Mouse (Mus musculus) limb, embryonic 12.5 days (tissue): ENCODE results near the gene Chic1. TPM values are rescaled to one million over a fixed set of nuclear protein-coding genes. Genes with fewer than 3 reads are reported as not detected.

ENCODE experiments used
- ATAC-seq: fragments of 200-750 bp; cut with Nextera tagmentation; 2 replicates; pipeline ENCODE4 v1.8.0; 2017; ENCODE audit warnings: low read depth, moderate TSS enrichment; ENCODE audit not compliant: insufficient number of reproducible peaks, insufficient read depth, low FRiP score, low TSS enrichment
- H3K27ac ChIP-seq: fragments of 300-500 bp; sonication (generic); 2 replicates; pipeline ENCODE4 v1.5.1; 2016; ENCODE audit warnings: mild to moderate bottlenecking, moderate library complexity
- H3K27me3 ChIP-seq: fragments of 300-500 bp; sonication (generic); 2 replicates; pipeline ENCODE4 v1.6.1; 2016; ENCODE audit warnings: mild to moderate bottlenecking, moderate library complexity
- H3K36me3 ChIP-seq: fragments of 300-500 bp; sonication (generic); 2 replicates; pipeline ENCODE4 v1.6.1; 2016; ENCODE audit warnings: mild to moderate bottlenecking, moderate library complexity
- H3K4me1 ChIP-seq: fragments of 300-500 bp; sonication (generic); replicated peaks from 2 replicates; pipeline ENCODE4 v1.6.1; 2016
- H3K4me2 ChIP-seq: fragments of 300-500 bp; sonication (generic); 2 replicates; pipeline ENCODE4 v1.6.1; 2016; ENCODE audit warnings: mild to moderate bottlenecking, moderate library complexity
- H3K4me3 ChIP-seq: fragments of 300-500 bp; sonication (generic); replicated peaks from 2 replicates; pipeline ENCODE4 v1.5.1; 2016; ENCODE audit warnings: mild to moderate bottlenecking
- H3K9ac ChIP-seq: fragments of 300-500 bp; sonication (generic); replicated peaks from 2 replicates; pipeline ENCODE4 v1.6.1; 2016; ENCODE audit warnings: mild to moderate bottlenecking, moderate library complexity
- H3K9me3 ChIP-seq: fragments of 300-500 bp; sonication (generic); 2 replicates; pipeline ENCODE4 v1.6.1; 2016; ENCODE audit warnings: mild to moderate bottlenecking, moderate library complexity
- WGBS: fragments of 180-500 bp; shearing (Covaris S2); methylation state at CpG from one replicate; pipeline ENCODE4 v1.1.7; 2016; 5-methylcytosine and 5-hydroxymethylcytosine counted together
- polyA plus RNA-seq: library from polyadenylated mRNA; unstranded; fragments of >200 nt; fragmentation: Nextera tagmentation; extraction: Ambion mirVana; gene quantifications from 2 replicates; pipeline ENCODE4 v1.2.1, GENCODE M21; 2016

The Chic1 gene
- 3.8 and 4.5 TPM in 2 replicates for polyA plus RNA-seq

- peak; percentile 84 for ATAC-seq
- no peaks in the 10 kb centered on the region for H3K4me1 ChIP-seq
- peak within 1 kb of the TSS; percentile 56 for H3K4me3 ChIP-seq
- H3K4me2 ChIP-seq, result peak within 1 kb of the TSS; percentile 56
- H3K9me3 ChIP-seq, result no peaks in the 10 kb centered on the region
- H3K27ac ChIP-seq, result no peak within 1 kb of the TSS
- peaks cover 32% of the 10 kb centered on the region for H3K27me3 ChIP-seq
- WGBS, result 16% methylated on average over 33 of the region's 34 CpGs
- peak within 1 kb of the TSS; percentile 56 for H3K9ac ChIP-seq
- H3K36me3 ChIP-seq, result no peaks in the 10 kb centered on the region
Measured at GRCm38 (mm10) chrX:103356287-103356686, at the start of gene Chic1. TSS of gene Chic1 (plus strand) at chrX:103356476.

DNA sequence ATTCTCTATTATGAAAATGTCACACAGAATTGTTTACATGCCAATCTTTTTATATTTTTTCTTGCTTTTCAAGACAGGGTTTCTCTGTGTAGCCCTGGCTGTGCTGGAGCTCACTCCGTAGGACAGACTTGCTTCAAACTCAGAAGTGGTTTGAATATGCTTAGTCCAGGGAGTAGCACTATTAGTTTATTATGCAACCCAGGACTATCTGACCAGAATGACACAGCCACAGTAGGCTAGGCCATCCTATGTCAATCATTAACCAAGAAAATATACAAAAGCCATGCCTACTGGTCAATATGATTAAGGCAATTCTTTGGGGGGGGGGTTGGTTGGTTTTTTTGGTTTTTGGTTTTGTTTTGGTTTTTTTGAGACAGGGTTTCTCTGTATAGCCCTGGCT, 48.0 kb upstream of the Chic1 start:
- Histone ChIP-seq H3K9ac (no peak overlapping the region), H3K27ac (no peak overlapping the region), H3K4me3 (no peak overlapping the region), H3K27me3 (peaks cover 29% of the 10 kb centered on the region), H3K4me1 (no peaks in the 10 kb centered on the region), H3K36me3 (no peaks in the 10 kb centered on the region), H3K9me3 (no peaks in the 10 kb centered on the region), H3K4me2 (no peak overlapping the region)
- ATAC-seq, result no peak
- WGBS, result 83% methylated on average over 1 of the region's 1 CpGs

- WGBS, result 83% methylated on average over 3 of the region's 3 CpGs
- Histone ChIP-seq H3K27me3 (peaks cover 31% of the 10 kb centered on the region; the same call in 1 of the 2 replicates), H3K27ac (no peak overlapping the region), H3K9ac (no peak overlapping the region), H3K9me3 (no peaks in the 10 kb centered on the region), H3K4me1 (no peaks in the 10 kb centered on the region), H3K4me3 (no peak overlapping the region), H3K4me2 (no peak overlapping the region), H3K36me3 (no peaks in the 10 kb centered on the region)
- no peak for ATAC-seq
Measured at GRCm38 (mm10) chrX:103311723-103312122, 44.6 kb upstream of the Chic1 start.

DNA sequence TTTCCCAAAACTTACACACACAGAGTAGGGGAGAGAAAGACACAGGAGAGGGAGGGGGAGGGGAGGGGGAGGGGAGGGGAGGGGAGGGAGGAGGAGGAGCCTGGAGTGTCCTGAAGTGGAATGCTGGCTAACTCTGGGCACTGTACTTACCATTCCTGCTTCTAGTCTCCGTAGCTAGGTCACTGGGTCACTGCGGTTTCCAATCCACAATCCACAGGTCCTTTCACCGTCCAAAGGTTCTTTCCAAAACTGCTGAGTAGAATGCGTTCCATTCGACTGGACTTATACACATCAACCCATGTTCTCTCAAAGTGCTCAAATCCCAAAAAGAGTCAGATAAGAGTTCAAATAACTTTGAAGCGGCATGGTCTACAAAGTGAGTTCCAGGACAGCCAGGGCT, 42.1 kb upstream of the Chic1 start:
- Histone ChIP-seq H3K27me3 (peaks cover 46% of the 10 kb centered on the region), H3K4me3 (no peak overlapping the region), H3K4me2 (no peak overlapping the region), H3K36me3 (no peaks in the 10 kb centered on the region), H3K9ac (no peak overlapping the region), H3K27ac (no peak overlapping the region), H3K9me3 (no peaks in the 10 kb centered on the region), H3K4me1 (no peaks in the 10 kb centered on the region)
- ATAC-seq, result no peak
- WGBS, result 87% methylated on average over 6 of the region's 6 CpGs

DNA sequence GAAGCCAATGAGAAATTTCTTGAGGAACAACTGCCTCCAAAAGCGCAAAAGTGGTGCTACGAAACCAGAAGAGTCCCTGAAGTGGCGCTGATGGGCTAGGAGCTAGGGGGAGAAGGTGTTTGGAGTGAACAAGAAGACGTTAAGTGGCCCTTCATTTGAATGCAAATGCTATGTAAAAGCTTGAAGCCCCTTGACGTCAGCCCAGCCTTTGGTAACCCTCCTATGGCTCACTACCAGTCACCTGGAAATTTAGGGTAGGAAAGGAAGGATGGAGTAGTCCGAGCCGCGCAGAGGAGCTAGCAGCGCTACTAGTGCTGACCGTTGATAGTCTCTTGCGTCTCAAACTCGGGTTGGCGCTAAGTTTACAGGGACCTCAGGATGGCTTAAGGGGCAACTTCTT, 35.1 kb upstream of the Chic1 start, which contains the start of gene Cdx4:
TSS of gene Cdx4 (plus strand) at position 253 of the 400 bp plus-strand sequence.
- peaks cover 75% of the 10 kb centered on the region for H3K27me3 ChIP-seq
- 23% methylated on average over 13 of the region's 13 CpGs for WGBS
- no peak within 1 kb of the TSS for H3K27ac ChIP-seq
- no peak for ATAC-seq
- H3K9me3 ChIP-seq, result no peaks in the 10 kb centered on the region
- H3K4me2 ChIP-seq, result peak within 1 kb of the TSS; percentile 38
- peak within 1 kb of the TSS; percentile 13; the same call in 1 of the 2 replicates for H3K4me3 ChIP-seq
- H3K9ac ChIP-seq, result no peak within 1 kb of the TSS
- no peaks in the 10 kb centered on the region for H3K36me3 ChIP-seq
- H3K4me1 ChIP-seq, result no peaks in the 10 kb centered on the region

DNA sequence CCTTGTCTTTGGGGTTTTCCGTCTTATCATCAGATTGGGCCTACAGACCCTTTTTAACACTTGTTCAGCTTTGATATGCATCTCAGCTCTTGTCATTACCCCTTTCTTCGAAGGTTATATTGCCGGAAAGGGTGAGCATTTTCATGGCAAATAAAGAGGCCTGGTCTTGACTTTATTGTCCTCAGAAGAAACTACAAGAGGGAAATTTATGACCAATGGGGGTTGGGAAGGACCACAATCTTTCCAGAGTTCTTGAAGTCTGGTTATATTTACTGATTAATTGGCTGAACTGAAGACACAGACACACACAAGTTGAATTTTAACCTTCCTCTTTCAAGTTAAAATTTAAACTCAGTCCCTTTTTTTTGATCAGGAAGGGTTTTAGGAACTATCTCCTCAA, 30.4 kb upstream of the Chic1 start:
- H3K27ac ChIP-seq, result no peak overlapping the region
- 40% methylated on average over 3 of the region's 3 CpGs for WGBS
- no peak for ATAC-seq
- H3K36me3 ChIP-seq, result no peaks in the 10 kb centered on the region
- peaks cover 65% of the 10 kb centered on the region for H3K27me3 ChIP-seq
- no peak overlapping the region for H3K4me2 ChIP-seq
- no peak overlapping the region for H3K4me3 ChIP-seq
- H3K4me1 ChIP-seq, result no peaks in the 10 kb centered on the region
- no peak overlapping the region for H3K9ac ChIP-seq
- no peaks in the 10 kb centered on the region for H3K9me3 ChIP-seq

DNA sequence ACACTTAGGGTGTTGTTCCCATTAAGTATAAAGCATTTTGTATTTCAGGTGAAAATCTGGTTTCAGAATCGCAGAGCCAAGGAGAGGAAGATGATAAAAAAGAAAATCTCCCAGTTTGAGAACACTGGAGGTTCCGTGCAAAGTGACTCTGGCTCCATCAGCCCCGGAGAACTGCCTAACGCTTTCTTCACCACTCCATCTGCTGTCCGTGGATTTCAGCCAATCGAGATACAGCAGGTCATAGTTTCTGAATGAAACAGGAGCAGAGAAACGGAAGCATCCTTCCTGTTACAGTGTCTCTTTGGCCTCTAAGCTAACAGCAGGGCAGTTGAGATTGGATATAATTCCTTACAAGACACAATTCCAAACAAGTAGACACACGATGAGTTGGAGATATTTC, 26.9 kb upstream of the Chic1 start:
- no peak overlapping the region for H3K4me3 ChIP-seq
- no peaks in the 10 kb centered on the region for H3K4me1 ChIP-seq
- H3K27ac ChIP-seq, result no peak overlapping the region
- no peak overlapping the region for H3K9ac ChIP-seq
- no peak for ATAC-seq
- no peaks in the 10 kb centered on the region for H3K9me3 ChIP-seq
- peaks cover 41% of the 10 kb centered on the region for H3K27me3 ChIP-seq
- 80% methylated on average over 8 of the region's 8 CpGs for WGBS
- no peak overlapping the region for H3K4me2 ChIP-seq
- H3K36me3 ChIP-seq, result no peaks in the 10 kb centered on the region

DNA sequence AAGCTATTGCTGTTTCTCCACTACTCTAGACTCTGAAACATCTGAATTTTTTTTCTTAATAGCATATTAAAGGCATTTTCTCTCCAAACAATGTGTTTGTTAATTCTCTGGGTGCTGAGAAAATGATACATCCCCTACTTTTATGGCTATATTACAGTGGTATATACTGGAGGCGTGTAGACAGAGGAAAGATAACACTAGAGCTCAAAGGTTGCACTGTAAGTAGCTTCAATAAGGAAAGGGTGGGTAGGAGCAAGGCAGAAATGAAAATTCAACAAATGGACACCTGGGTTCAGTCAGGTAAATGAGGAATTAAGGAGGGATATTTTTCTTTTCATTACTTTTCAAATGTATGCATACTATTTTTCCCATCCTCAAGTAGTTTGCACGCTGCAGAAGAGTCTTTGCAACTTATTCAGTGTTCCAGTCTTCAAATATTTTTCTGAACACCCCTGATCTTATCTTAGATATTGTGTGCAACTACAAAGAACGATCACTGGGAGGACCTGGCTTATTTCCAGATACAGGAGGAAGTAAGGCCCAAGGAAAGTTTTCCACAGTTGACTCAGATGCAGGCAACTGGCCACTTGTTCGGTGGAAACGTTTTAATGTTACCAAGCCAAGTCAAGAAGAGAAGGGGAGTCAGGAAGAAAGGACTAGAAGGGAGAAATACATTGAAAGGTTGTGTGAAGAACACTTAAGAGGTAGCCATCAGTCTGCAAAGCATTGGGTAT, 25.0 kb upstream of the Chic1 start:
- H3K9ac ChIP-seq, result no peak overlapping the region
- ATAC-seq, result no peak
- 75% methylated on average over 5 of the region's 5 CpGs for WGBS
- H3K4me1 ChIP-seq, result no peaks in the 10 kb centered on the region
- H3K9me3 ChIP-seq, result no peaks in the 10 kb centered on the region
- H3K4me3 ChIP-seq, result no peak overlapping the region
- no peak overlapping the region for H3K27ac ChIP-seq
- H3K4me2 ChIP-seq, result no peak overlapping the region
- H3K27me3 ChIP-seq, result peaks cover 30% of the 10 kb centered on the region
- H3K36me3 ChIP-seq, result no peaks in the 10 kb centered on the region

DNA sequence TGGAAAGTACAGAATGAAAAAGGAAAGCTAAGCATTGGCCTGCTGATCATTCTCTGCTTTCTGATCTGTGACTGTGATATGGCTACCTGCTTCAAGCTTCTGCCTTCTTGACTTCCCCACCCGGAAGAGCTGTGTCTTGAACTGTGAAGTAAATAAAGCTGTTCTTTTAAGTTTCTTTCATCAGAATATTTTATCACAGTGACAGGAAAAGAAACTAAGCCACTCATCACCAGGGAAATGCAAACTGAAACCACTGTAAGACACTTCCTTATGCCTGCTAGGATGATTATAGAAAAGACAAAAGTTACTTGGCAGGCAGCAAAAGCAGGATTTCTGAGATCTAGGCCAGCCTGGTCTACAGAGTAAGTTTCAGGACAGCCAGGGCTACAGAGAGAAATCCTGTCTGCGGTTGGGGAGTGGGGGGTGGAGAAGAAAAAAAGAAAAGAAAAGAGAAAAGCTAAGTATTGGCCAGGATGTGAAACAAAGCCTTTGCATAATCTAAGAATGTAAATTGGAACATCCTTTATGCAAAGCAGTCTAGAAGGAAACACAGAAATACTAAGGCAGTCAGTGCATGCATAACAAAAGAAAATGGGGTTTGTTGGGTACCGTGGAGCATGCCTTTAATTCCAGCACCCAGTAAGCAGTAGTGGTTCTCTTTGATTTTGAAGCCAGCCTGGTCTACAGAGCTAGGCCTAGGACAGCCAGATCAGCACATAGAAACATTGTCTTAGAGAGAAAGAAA, 14.7 kb upstream of the Chic1 start:
- no peak for ATAC-seq
- Histone ChIP-seq H3K4me1 (no peaks in the 10 kb centered on the region), H3K27me3 (peaks cover 14% of the 10 kb centered on the region; the same call in 1 of the 2 replicates), H3K9me3 (no peaks in the 10 kb centered on the region), H3K27ac (no peak overlapping the region), H3K36me3 (no peaks in the 10 kb centered on the region), H3K4me3 (no peak overlapping the region), H3K4me2 (no peak overlapping the region), H3K9ac (no peak overlapping the region)
- WGBS, result 77% methylated on average over 3 of the region's 3 CpGs

DNA sequence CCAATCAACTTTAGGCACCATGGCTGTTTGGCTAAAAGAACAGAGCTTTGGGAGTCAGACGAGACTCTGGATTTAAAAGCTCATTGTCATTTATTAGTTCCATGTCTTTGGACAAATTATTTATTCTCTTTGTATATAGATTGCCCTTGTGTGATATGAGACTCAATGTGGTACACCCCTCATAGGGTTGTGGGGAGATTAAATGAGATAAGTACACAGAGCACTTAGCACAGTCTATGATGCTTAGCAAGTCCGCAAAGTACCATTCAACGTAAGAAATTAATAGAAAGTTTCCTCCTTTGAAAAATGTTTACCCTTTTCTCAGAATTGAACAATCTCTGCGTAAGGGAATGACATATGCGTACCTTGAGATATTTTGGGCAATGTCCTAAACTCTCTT, 492 bp upstream of the Chic1 start:
- Histone ChIP-seq H3K4me3 (peak overlapping the region; percentile 56), H3K27ac (no peak overlapping the region), H3K4me1 (no peaks in the 10 kb centered on the region), H3K4me2 (peak overlapping the region; percentile 56), H3K9ac (no peak overlapping the region), H3K9me3 (no peaks in the 10 kb centered on the region), H3K27me3 (peaks cover 37% of the 10 kb centered on the region), H3K36me3 (no peaks in the 10 kb centered on the region)
- no peak for ATAC-seq
- WGBS, result 53% methylated on average over 5 of the region's 5 CpGs

- Histone ChIP-seq H3K36me3 (no peaks in the 10 kb centered on the region), H3K9me3 (no peaks in the 10 kb centered on the region), H3K27me3 (peaks cover 32% of the 10 kb centered on the region), H3K9ac (peak overlapping the region; percentile 56), H3K4me2 (peak overlapping the region; percentile 56), H3K27ac (no peak overlapping the region), H3K4me1 (no peaks in the 10 kb centered on the region), H3K4me3 (peak overlapping the region; percentile 56)
- ATAC-seq, result peak; percentile 73; the same call in 1 of the 2 replicates
- WGBS, result 6% methylated on average over 24 of the region's 24 CpGs
Measured at GRCm38 (mm10) chrX:103356761-103357236, 523 bp downstream of the Chic1 start.
